13 mouse cellular contexts compared by ENCODE assay signal in the genomic region with DNA sequence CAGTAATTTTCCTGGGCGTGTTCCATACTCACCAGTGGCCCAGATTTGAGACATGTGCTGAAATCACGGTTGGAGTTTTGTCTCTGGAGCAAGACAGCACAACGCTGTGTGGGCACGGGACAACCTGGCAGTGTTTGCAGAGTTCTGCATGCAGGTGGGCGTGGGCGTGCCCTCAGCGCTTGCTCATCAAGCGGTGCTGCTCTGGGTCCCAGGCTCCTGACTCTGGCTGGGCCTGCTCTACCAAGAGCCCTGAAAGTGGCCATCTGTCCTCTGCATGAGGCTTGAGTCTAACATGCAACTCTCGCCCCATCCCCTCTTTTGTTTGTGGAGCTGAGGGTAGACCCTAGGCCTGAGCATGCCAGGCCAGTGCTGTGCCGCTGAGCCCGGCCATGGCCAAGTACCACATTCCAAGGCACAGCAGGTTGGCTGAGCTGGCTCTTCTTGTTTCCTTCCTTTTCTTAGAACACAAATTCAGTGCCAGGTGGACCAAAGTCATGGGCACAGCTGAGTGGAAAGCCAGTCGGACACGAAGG. TPM values are rescaled to one million over a fixed set of nuclear protein-coding genes. Genes with fewer than 3 reads are reported as not detected.
DNase-seq lines count a peak whose midpoint lies in the region; ATAC-seq and TF ChIP-seq lines count a peak whose summit lies in the region.
"Had no signal": no experiment of that assay in that cellular context is flagged by ENCODE, and none has a peak within 500 bp of the region (broad histone marks: within the 10 kb centered on the region; RNA-seq: fewer than 3 reads in every experiment).

No protein-coding gene starts in this region.

- H3K4me3 ChIP-seq in hindbrain, postnatal 0 days (ENCODE audit: low read length): no peak overlapping the region
- H3K4me3 ChIP-seq in hindbrain, embryonic 14.5 days (replicated peaks; ENCODE audit: low read length): no peak overlapping the region
- H3K4me3 ChIP-seq in kidney, embryonic 15.5 days (replicated peaks): no peak overlapping the region
- H3K4me3 ChIP-seq: hindbrain, embryonic 12.5 days; midbrain, embryonic 13.5 days had no signal

- TF ChIP-seq CTCF in hindbrain, postnatal 0 days (IDR thresholded peaks at IDR 0.05; ENCODE audit: low read depth): no peak

- H3K27me3 ChIP-seq in hindbrain, postnatal 0 days (ENCODE audit: insufficient read depth, low read length): no peaks in the 10 kb centered on the region
- H3K27me3 ChIP-seq in hindbrain, embryonic 14.5 days (ENCODE audit: control insufficient read depth, insufficient read depth, low read length): no peaks in the 10 kb centered on the region
- H3K27me3 ChIP-seq in kidney, embryonic 15.5 days: no peaks in the 10 kb centered on the region
- H3K27me3 ChIP-seq: hindbrain, embryonic 12.5 days; midbrain, embryonic 13.5 days had no signal

- ATAC-seq in hindbrain, postnatal 0 days: no peak; the same call in 1 of the 2 replicates
- no peak for ATAC-seq in hindbrain, embryonic 14.5 days (ENCODE audit: low FRiP score)
- ATAC-seq in kidney, embryonic 15.5 days (replicated peaks; ENCODE audit: low FRiP score): no peak
- ATAC-seq: midbrain, embryonic 13.5 days had no signal

- DNase-seq in hindbrain, postnatal 0 days (ENCODE audit: low spot score): peak; percentile 23
- no peak for DNase-seq in hindbrain, embryonic 14.5 days (ENCODE audit: low spot score)
- DNase-seq in cerebellum, postnatal 10 days: peak; percentile 80 to 86
- DNase-seq in left cerebral cortex, adult 11 months (ENCODE audit: low spot score): peak; percentile 77
- peak; percentile 76 for DNase-seq in right cerebral cortex, postnatal 25 days
- DNase-seq in kidney, adult 8-10 months: no peak
- DNase-seq in adrenal gland, adult 8-10 months: no peak
- DNase-seq: kidney, postnatal 10 days; lung, postnatal 10 days had no signal

- peaks cover 44% of the 10 kb centered on the region for H3K36me3 ChIP-seq in hindbrain, postnatal 0 days (ENCODE audit: insufficient read depth, low read length)
- peaks cover 86% of the 10 kb centered on the region for H3K36me3 ChIP-seq in hindbrain, embryonic 14.5 days (replicated peaks; ENCODE audit: control insufficient read depth, insufficient read depth)
- H3K36me3 ChIP-seq in kidney, embryonic 15.5 days: peaks cover 90% of the 10 kb centered on the region

- H3K4me2 ChIP-seq in hindbrain, postnatal 0 days (ENCODE audit: low read depth, low read length): no peak overlapping the region
- no peak overlapping the region for H3K4me2 ChIP-seq in hindbrain, embryonic 14.5 days (replicated peaks)
- no peak overlapping the region for H3K4me2 ChIP-seq in kidney, embryonic 15.5 days
- H3K4me2 ChIP-seq: heart, embryonic 11.5 days; hindbrain, embryonic 12.5 days; midbrain, embryonic 13.5 days had no signal

- peak overlapping the region; percentile 18; the same call in 1 of the 2 replicates for H3K27ac ChIP-seq in hindbrain, postnatal 0 days
- no peak overlapping the region for H3K27ac ChIP-seq in hindbrain, embryonic 14.5 days
- H3K27ac ChIP-seq in kidney, embryonic 15.5 days: no peak overlapping the region
- H3K27ac ChIP-seq: hindbrain, embryonic 12.5 days; midbrain, embryonic 13.5 days had no signal

- WGBS in hindbrain, postnatal 0 days: 77% methylated on average over 13 of the region's 13 CpGs
- 93% methylated on average over 13 of the region's 13 CpGs for WGBS in hindbrain, embryonic 14.5 days
- 95% methylated on average over 13 of the region's 13 CpGs for WGBS in kidney, embryonic 15.5 days

- H3K4me1 ChIP-seq in hindbrain, postnatal 0 days (ENCODE audit: insufficient read depth, low read length): peaks cover 12% of the 10 kb centered on the region
- peaks cover 12% of the 10 kb centered on the region for H3K4me1 ChIP-seq in hindbrain, embryonic 14.5 days (replicated peaks; ENCODE audit: control insufficient read depth, insufficient read depth, low read length)
- H3K4me1 ChIP-seq in kidney, embryonic 15.5 days: peaks cover 7% of the 10 kb centered on the region

- H3K9me3 ChIP-seq in hindbrain, postnatal 0 days (ENCODE audit: low read length): no peaks in the 10 kb centered on the region
- H3K9me3 ChIP-seq in hindbrain, embryonic 14.5 days (ENCODE audit: control insufficient read depth, low read length): no peaks in the 10 kb centered on the region
- H3K9me3 ChIP-seq in kidney, embryonic 15.5 days (replicated peaks): no peaks in the 10 kb centered on the region
- H3K9me3 ChIP-seq: hindbrain, embryonic 12.5 days; midbrain, embryonic 13.5 days had no signal

- H3K9ac ChIP-seq in hindbrain, postnatal 0 days (replicated peaks; ENCODE audit: low read length): no peak overlapping the region
- no peak overlapping the region for H3K9ac ChIP-seq in hindbrain, embryonic 14.5 days
- H3K9ac ChIP-seq in kidney, embryonic 15.5 days: no peak overlapping the region
- H3K9ac ChIP-seq: hindbrain, embryonic 12.5 days; midbrain, embryonic 13.5 days had no signal

RNA-seq across cellular contexts. Expression of gene Prrc2b, which starts 36.2 kb away (rescaled TPM):
- 188 and 206 TPM in 2 replicates for total RNA-seq in hindbrain, postnatal 0 days (2014; rRNA removed)
- polyA plus RNA-seq in hindbrain, postnatal 0 days (2015; fragmentation: Nextera tagmentation; extraction: Ambion mirVana): 44.8 and 55.9 TPM in 2 replicates
- polyA plus RNA-seq in hindbrain, embryonic 14.5 days (2014; fragmentation: Nextera tagmentation; extraction: Ambion mirVana): 105 and 119 TPM in 2 replicates
- total RNA-seq in adrenal gland, adult 8-10 months (2022): 100 to 1,000 TPM; 140 to 182 (median 166) TPM
- 49.2 and 49.7 TPM in 2 replicates for polyA plus RNA-seq in kidney, embryonic 15.5 days (2015; fragmentation: Nextera tagmentation; extraction: Ambion mirVana)

RNA-seq across cellular contexts. Expression of gene Pomt1, which starts 49.3 kb away (rescaled TPM):
- total RNA-seq in hindbrain, postnatal 0 days (2014; rRNA removed): 41.2 and 41.8 TPM in 2 replicates
- polyA plus RNA-seq in hindbrain, postnatal 0 days (2015; fragmentation: Nextera tagmentation; extraction: Ambion mirVana): 18.0 and 19.4 TPM in 2 replicates
- polyA plus RNA-seq in hindbrain, embryonic 14.5 days (2014; fragmentation: Nextera tagmentation; extraction: Ambion mirVana): 26.5 and 30.8 TPM in 2 replicates
- 10 to 100 TPM; 33.1 to 46.2 (median 38.4) TPM for total RNA-seq in adrenal gland, adult 8-10 months (2022)
- 28.7 and 31.6 TPM in 2 replicates for polyA plus RNA-seq in kidney, embryonic 15.5 days (2015; fragmentation: Nextera tagmentation; extraction: Ambion mirVana)

Comparison
In these comparisons a context has a peak if more than half of its experiments do, and no peak if none do; other contexts are left out.
1. DNase-seq: peak in hindbrain, postnatal 0 days (single experiment), cerebellum, postnatal 10 days (2 of 2), left cerebral cortex, adult 11 months (single experiment) and right cerebral cortex, postnatal 25 days (single experiment); none in hindbrain, embryonic 14.5 days (single experiment), kidney, adult 8-10 months (0 of 2) and adrenal gland, adult 8-10 months (single experiment).